Mouse (Mus musculus) erythroblast, embryonic 14.5 days (primary cell): ENCODE results near the gene 4933430I17Rik.

Source experiments
- GATA1 ChIP-seq: IDR thresholded peaks from 2 replicates; pipeline ENCODE4 v1.6.1; 2012; ENCODE audit warnings: low read length, inconsistent platforms, mixed read lengths
- TAL1 ChIP-seq: IDR thresholded peaks from 3 replicates; pipeline ENCODE4 v1.6.1; 2012; ENCODE audit warnings: low read length, inconsistent platforms, mixed read lengths

DNA sequence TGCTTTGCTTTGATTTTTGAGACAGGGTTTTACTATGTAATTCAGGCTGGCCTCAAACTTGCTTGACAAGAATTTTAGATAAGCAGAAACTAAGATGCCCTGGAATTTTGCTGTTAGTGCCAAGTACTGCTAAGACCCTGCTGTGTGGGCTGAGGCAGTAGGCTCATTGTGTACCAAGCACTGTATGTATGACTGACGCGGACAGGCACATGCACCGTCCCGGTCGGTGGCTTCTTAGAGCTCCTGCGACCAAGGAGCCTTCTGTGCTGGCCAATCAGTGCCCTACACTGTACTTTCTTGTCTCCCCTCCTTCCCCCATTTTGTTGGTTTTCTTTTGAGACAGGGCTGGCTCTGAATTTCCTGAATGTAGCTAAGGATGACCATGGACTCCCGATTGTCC, 10.2 kb upstream of the 4933430I17Rik start:
- no peak for TF ChIP-seq GATA1
- no peak for TF ChIP-seq TAL1
